Mouse (Mus musculus) urinary bladder, postnatal 4 days (tissue): Measurements from ENCODE around the gene Fosb.
"Not testable (repeated sequence)": the region's sequence is repeated elsewhere in the genome, so short reads cannot be mapped to it uniquely, and the experiment has no call there.

ENCODE experiments used
- DNase-seq, 2 experiments: peaks; one replicate each; pipeline ENCODE4 v3.0.0; 2021 to 2022; ENCODE audit warnings: low spot score in 2 of 2

The Fosb gene

GRCm38 (mm10) chr7:19282385-19282784 lies 27.5 kb downstream of the Fosb start, which contains the start of gene Rtn2:
TSS of gene Rtn2 (plus strand) at chr7:19282624.
- DNase-seq = peak in 1 of 2 experiments; percentile 76

DNA sequence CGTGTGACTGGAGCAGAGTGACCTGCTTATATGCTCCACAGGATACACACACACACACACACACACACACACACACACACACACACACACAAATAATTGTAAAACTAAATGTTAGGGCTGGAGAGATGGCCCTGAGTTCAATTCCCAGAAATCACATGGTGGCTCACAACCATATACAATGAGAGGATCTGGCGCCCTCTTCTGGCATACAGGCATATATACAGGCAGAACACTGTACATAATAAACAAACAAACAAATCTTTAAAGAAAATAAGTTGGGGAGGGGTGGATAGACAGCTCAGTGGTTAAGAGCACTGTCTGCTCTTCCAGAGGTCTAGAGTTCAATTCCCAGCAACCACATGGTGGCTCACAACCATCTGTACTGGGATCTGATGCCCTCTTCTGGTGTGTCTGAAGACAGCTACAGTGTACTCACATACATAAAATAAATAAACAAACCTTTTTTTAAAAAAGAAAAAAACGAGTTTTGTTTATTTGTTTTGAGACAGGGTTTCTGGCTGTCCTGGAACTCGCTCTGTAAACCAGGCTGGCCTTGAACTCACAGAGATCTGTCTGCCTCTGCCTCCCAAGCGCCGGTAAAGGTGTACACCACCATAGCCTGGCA lies 28.1 kb downstream of the Fosb start:
- DNase-seq = not testable (repeated sequence)

- DNase-seq = no peak
These were observed 30.2 kb downstream of the Fosb start, which contains the start of gene Ppm1n for GRCm38 (mm10) chr7:19279581-19280114. TSS of gene Ppm1n (minus strand) at chr7:19280064.

DNA sequence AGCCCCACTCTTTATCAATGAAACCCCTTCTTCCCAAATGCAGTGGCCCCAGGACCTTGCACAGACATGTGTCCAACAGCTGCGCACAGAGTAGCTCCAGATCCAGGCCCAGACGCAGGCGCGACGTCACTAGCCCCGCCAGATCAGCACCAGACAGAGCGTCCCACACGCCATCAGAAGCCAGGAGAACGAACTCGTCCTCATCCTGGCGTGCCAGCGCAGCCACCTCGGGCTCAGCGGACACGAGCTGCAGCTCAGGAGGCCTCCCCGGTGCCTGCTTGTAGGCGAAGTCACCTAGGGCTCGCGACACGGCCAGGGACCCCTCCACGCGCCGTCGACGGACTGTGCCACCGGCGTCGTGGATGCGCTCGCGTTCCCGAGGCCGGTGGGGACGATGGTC lies 30.8 kb downstream of the Fosb start:
- no peak for DNase-seq

GRCm38 (mm10) chr7:19276253-19276652 lies 33.6 kb downstream of the Fosb start:
- no peak for DNase-seq

- DNase-seq = peak in 1 of 2 experiments; percentile 64
These were observed 37.6 kb downstream of the Fosb start for GRCm38 (mm10) chr7:19272173-19272764.

DNA sequence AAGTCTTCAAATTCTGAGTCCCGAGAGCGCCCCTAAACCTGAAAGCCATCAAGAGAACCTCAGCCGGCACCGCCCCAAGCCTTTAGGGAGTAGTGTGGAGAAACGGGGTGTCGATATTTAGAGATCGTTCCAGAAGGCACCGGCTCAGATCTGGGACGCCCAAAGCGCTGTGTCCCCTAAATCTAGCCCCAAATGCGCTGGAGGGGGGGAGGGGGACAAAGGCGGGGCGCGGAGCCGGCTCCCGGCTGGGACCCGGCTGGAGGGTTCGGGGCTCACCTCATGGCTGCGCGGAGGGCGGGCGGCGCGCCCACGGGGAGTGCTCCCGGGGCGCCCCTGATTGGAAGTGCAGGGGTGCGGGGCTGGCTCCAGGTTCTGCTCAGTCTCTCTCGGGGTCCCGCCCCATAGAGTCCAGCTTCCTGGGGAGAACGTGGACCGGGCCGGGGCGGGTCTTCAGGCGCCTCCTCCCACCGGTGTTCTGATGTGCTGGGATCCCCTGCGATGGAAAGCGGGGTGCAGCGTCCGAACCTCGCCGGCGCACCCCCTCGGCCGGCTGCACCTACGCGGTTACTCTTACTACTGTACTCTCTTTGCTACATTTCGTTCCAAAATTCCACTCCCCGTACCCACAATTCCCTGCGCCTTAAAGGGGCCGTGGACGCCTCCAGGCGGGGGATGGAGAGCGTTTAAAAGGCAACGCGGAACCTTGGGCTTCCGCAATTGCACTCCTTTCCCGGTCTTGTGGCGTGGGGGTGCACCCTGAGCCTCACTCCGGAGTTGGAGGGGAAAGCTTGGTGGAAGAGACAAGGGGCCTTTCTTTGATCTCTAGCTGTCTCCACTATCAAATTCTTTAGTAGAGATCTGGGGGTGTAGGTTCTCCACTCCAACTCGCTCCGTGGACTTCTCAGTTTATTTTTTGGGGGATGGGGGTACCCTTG lies 38.3 kb downstream of the Fosb start, which contains the start of gene Vasp:
Vasp (minus strand) TSS at position 580 of the 935 bp plus-strand sequence.
- DNase-seq = peak; percentile 77 to 83

GRCm38 (mm10) chr7:19270509-19271237 lies 39.2 kb downstream of the Fosb start:
- DNase-seq = no peak

DNA sequence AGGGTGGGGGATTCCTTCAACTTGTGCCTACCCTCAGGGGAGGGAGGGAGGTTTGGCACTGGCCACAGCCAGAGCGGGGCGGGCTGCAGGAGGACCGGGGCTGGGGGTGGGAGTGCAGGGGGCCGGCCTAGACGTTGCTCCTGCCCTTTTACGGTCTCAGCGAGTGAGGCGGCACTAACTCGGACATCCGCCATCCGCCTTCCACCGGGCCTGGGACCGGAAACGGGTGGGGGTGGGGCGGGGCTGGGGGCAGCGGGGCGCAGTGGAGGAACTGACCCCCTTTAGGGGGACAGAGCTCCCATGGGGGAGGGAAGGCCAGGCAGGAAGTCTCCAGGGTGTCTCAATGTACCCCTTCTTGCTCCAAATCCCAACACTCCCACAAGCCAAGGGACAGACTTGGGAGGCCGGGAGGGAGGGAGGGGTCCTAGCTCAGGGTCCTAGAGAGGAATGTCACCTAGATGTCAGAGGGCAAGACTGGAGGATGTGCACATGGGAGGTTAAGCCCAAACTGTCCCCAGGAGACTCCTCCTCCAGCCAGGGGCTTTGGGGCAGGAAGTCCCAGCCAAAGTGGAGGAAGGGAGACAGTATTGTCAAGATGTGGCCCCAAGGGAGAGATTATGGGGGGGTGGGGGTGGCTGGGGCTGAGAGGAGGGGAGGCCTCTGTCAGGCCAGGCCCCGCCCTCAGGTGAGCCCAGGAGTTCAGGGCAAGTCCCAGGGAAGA lies 40.0 kb downstream of the Fosb start:
- peak; percentile 69 for DNase-seq

GRCm38 (mm10) chr7:19268993-19269681 lies 40.7 kb downstream of the Fosb start:
- DNase-seq = no peak

DNA sequence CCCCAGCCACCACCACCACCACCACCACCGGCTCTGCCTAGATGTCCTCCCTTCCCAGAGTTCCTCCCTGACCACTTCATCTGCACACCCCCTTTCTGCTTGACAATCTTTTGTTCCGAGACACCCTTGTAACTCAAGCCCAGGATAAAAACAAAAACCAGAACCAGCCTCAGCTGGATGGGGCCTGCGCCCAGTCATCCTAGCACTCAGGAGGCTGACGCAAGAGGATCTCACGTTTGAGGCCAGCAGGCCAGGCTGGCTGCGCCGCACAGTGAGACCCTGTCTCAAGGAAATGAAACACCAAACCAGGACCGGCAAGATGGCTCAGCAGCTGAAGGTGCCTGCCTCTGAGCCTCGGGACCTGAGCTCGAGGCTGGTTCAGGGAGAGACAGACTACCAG lies 42.8 kb downstream of the Fosb start:
- no peak for DNase-seq

DNA sequence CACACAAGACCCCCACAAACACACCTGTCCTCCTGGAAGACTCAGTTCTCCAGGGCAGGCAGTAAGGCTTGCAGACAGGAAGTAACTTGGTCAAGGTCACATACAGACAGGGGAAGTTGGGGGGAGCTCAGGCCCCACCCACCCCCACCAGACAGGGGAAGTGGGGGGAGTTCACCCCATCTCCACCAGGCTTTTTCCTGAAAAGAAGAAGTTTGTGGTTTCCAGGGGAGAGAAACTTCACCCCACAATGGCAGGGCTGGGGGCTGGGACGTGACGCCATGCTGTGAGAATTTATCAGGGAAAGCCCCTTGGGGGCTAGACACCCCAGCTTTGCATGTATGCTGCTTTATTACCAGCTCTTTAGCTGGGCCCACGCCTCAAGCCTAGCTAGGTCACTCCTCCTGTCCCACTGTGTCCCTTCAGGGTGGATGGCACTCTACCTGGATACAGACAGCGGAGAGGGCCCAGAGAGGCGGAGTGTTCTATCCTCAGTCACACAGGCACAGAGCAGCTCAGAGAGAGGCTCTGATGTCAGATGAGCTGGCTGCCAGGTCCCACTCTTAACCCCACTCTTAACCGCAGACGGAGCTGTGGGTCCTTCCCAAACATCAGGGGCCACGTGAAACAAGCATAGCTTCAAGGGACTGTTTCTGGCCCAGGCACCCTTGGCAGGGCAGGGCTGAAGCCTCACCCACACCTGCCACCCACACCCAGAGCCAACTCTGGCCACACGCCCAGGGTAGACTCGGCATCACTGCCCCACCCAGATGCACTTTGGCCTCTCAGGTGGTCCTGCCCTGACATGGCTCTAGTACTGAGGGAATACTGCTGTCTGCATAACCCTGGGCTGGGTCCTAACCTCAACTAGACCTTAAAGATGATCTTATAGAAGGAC lies 43.7 kb downstream of the Fosb start:
- DNase-seq = no peak

DNA sequence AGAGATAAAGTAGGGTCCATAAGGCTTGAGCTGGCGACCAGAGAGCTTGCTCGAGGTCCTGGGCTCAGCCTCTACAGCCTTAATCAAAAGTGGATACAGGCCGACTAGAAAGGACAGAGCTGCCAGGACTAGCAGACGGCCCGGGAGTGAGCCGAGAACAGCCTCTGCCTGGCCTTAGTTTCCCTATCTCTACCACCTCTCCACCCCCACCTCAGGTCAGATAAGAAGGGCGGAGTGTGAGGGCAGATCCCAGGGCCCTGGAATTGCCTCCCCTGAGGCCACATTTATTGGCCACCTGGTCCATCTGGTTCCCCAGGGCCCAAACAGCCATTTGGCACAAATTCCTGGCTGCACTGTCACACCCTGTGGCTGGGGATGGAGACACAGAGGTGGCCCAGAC lies 44.7 kb downstream of the Fosb start:
- DNase-seq = no peak

DNA sequence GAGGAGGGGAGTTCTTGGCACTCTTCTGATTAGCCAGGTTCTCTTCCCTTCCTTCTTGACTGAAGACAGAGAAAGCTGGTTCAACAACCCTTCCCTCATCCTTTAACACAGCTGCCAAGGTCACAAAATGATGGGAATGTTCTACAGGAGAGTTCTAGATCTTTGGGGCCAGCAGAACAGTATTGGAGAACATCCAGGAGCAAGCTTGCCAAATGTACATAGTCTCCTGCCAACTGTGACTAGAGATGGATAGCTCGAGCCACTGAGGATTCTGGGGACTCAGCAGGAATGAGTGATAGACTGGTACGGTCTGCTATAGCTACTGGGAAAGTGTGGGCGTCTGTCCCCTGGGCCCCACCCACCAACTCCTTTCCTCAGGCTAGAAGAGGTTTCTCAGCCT lies 51.5 kb downstream of the Fosb start:
- DNase-seq = no peak

- peak; percentile 69 to 79 for DNase-seq
These were observed 52.3 kb downstream of the Fosb start for GRCm38 (mm10) chr7:19257390-19258022.

- no peak for DNase-seq
These were observed 53.3 kb downstream of the Fosb start for GRCm38 (mm10) chr7:19256567-19256966.

DNA sequence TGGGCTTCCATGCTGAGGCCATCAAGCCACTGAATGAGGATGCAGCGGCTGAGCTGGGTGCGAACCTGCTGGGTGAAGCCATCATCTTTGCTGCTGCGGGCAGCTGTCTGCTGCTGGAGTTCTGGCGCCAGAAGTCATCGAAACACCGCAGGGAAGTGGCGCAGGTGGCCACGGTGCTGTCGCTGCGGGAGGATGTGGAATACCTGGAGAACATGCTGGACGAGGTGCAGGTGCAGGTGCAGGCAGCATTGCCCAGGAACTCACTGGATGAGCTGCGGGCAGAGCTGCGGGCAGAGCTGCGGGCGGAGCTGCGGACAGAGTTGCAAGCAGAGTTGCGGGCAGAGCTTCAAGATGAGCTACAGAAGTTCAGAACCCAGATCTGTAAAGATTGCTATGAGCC lies 54.5 kb downstream of the Fosb start:
- no peak for DNase-seq

DNA sequence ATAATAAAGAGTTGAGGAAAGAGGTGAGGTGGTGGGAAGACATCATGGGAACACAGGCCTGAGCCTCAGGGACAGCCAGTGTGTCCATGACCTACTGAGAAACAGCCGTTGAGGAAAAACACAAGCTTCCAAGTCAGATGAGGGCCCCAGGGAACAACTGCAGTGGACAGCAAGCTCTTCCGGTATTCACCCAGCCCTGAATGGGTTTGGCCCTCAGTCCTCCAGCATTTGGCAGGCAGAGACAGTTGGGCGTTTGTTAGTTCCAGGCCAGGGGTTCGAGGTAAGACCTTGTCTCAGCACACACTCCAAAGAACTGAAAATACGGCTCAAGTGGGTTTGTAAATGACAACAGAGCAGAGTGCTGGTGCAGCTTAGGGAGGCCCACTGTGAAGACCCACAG lies 56.4 kb downstream of the Fosb start:
- no peak for DNase-seq
